Mouse (Mus musculus) NIH3T3 (cell line): Measurements from ENCODE around the gene Mbd3.

ENCODE experiments used
- DNase-seq: peaks from one replicate; pipeline ENCODE4 v3.0.0-alpha.2; 2012; ENCODE audit warnings: low read depth

Mbd3 gene

DNA sequence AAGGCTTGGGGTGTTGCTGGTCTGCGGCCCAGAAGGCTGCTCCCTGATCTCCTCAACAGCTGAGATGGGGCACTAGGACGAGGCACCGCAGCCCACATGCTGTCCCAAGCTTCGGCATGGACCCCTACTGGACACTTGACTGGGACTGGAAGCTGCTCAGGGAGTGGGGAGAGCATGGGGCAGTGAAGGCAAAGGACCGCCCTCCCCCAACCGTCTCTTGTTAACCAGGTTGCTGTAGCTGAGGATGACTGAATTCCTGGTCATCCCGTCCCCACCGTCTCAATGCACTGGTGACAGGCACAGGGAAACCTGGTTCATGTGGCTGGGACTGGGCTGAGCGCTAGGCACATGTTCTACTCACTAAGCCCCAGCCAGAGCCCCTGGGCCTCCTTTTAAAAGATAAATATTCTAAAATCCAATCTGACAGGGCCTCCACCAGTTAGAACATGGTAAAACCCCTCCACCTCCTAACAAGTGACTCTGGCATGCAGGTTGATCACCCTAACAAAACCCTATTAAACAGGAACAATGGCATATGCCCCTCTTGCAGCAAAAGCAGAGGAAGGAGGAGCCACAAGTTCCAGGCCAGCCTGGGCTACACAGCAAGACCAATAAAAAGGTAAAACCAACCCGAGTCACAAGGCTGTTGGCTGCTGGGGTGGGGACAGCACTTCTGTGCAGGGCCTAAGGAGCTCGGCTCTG, 2.4 kb downstream of the Mbd3 start:
- DNase-seq = no peak

DNA sequence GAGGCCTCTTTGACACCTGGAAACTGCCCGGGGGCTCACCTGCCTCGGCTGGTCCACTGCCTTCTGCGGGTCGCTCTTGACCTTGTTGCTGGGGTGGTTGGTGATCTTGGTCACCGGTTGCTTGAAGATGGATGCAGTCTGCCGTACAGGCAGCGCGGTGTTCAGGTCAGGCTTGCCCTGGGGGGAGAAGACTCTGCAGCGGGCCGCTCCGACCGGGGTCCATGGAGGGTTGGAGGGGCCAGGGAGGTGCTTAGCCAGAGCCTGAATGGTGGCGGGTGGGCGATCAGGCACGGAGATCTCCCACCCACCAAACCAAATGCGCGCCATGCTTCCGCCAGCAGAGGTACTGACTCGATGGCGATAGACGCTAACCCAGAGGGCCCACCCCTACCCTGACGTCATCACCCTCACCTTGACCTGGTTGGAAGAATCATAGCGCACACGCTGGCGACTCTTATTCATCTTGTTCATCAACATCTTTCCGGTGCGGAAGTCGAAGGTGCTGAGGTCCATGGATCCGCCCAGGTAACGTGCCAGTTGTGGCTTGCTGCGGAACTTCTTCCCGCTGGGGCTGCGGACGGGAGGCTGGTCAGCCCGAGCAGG, 4.2 kb downstream of the Mbd3 start:
- DNase-seq = no peak

DNA sequence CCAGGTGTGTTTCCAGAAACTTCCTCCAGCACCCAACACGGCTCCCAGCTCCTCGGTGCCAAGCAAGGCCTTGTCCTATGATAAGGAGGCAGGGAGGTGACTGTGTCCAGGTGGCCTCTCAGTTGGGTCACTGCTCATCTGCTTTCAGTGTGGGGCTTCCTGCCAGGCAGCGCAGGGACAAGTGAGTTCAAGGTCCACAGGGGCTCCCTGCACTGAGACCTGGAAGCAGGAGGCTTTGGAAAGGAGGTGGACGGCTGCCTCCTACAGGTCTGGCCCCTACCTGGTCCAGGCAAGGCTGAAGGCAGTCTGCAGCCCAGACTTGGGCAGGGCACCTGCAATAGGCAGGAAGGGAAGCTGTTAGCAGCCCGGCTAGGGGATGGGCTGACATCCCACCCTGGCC, 6.7 kb downstream of the Mbd3 start:
- DNase-seq = no peak

DNA sequence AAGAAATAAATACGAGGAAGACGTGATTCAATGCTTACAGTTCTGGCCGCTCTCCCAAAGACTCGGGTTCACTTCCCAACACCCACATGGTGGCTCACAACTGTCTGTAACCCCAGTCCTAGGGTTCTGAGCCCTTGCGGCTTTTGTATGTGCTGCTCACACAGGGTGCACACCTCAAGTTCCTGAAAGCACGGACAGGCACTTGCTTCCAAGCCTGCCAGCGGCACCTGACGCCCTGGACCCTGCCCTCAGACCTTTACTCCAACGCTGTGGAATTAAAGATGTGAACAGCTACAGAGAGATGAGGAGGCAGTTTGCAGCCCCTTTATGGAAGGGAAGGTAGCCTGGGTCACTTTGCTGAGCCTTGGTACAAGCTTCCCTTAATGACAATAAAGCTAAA, 8.7 kb downstream of the Mbd3 start:
- DNase-seq = peak; percentile 58

DNA sequence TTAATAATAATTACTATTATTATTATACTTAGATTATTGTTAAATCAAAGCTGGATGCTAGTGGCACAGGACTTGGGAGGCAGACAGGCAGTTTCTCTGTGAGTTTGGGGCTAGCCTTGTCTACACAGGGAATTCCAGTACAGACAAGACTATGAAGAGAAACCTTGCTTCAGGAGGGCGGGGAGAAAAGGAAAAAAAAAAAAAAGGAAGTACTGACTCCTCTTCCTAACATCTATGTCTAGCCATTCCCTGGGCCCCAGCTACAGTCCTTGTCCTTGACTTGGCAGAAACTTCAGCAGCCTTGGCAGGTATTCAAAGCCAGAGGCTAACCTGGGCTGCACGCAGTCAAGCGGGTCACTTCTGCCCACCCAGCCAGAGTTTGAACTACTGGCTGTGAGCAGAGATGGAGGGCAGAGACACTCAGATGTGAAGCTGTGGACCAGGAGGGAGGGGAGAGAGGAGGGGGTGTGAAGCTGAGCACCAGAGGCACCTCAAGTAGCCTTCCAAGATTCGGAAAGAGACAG, 10.1 kb downstream of the Mbd3 start:
- no peak for DNase-seq

DNA sequence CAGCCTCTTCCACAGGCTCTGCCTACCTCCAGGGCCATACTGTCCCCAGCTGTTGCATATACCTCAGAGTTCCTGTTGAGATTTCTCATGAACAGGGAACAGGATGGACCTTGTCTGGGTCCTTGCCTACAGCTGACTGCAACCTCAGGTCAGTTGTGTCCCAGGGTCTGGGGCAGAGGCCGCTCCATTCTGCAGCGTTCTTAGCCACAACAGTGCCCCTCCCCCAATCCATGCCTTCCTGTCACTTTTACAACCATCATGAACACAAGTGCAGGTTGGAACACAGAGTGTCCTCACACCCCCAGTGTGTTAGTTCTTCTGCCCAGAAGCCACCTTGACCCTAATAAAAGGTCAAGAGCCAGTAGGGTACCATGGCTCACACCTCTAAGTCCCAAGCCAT, 10.6 kb downstream of the Mbd3 start:
- DNase-seq = no peak

DNA sequence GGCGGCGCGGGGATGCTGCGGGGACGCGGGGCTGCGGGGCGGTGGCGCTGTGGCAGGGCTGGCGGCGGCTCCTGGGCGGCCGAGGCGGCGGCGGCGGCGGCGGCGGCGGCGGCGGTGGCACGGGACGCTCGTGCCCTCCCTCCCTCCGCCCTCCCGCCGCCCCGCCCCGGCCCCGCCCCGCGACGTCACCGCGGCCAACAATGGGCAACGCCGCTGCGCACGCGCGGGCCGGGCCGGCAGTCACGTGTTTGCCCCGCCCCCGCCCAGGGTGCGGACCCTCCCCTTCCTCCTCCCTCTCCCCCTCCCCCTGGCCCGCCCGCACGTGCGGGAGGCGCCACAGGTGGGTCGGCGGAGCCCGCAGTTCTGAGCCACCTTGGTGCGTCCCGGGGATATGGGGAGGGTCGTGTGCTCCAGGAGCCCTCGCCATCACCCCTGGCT, 11.8 kb downstream of the Mbd3 start, which contains the start of gene Mex3d:
Gene Mex3d, minus strand, starts transcription at position 138 of the 438 bp plus-strand sequence.
- peak; percentile 97 for DNase-seq

DNA sequence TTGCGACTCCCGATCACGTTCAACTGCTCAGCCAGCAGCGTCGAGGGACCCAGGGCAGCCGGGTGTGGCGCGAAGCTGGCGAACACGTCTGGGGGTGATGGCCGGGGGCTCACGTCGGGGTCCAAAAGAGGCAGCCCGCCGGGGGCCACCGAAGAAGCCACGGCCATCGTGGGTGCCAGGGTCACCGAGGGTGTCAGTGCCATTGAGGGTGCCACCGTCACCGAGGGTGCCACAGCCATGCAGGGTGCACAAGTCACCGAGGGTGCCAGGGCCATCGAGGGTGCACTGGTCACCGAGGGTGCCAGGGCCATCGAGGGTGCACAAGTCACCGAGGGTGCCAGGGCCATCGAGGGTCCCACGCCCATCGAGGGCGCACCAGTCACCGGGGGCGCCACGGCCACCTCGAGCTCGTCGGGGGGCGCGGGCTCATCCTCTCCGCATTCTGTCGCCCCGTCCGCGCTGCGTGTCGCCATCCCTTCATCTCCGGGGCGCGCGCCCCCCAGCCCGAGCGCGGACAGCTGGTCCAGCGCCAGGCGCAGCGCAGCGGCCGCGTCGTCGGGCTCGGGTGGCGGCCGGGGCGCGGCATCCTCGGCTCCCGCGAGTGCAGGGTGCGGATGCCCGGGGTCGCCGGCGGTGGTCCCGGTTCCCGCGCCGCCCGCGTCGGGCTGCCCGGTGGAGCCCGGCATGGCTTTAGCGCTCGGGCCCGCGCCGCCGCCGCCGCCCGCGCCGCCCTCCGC, 12.4 kb downstream of the Mbd3 start:
- DNase-seq = peak; percentile 41

DNA sequence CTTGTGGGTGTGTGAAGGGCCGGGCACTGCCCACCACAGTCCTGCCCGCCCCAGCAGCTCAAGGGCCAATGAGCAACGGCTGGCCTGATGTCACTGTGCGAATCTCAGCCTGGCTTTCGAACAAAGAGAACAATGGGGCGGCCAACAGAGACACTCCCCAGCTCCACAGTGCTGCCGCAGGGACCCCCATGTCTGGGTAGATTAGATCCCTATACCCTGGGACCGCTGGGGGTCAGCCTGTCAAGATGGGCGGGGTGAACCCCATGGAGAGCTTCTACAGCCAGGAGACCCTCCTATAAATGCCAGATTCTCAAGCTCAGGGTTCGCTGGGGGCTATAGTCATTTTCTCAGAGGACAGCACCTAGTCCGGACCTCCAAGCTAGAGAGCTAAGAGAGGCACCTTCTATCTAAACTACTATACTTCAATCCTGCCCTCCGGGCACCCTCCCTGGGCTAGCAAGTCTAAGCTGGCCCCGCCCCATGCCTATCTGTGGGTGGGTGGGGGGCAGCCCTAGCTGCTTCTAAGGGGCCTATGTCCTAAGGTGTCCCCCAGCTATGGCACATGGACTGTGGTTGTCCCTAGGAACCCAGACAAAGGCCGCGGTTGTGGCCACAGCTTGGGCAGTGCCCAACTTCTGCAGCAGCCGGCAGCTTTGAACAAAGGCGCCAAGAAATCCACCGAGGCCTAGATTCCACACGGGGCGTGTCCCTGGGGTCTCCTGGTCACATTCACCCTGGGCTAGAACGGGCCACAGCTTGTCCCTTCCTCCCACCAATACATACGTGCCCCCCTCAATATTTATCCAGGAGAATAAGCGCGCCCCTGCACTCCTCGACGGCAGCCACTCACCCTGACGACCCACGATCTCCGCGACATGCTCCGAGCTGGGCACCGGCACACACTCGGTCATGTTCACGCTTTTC, 13.3 kb downstream of the Mbd3 start:
- DNase-seq = peak; percentile 71

DNA sequence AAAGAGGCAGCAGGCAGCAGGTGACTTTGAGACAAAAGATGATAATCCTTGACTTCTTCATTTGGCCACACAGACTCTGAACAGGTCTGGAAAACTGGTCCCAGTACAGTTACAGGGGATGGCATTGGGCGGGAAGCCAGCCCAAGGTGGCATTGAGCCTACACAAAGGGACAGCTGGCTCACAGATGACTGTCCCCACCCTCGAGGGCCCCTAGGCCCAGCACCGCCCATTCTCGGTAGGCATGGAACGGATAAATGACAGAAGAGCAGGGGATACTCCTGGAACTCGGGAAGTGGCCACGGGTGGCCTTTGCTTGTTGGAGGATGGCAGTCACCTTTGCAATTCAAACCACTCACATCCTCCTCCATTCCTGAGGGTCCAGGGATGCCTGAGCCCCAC, 14.0 kb downstream of the Mbd3 start:
- no peak for DNase-seq

DNA sequence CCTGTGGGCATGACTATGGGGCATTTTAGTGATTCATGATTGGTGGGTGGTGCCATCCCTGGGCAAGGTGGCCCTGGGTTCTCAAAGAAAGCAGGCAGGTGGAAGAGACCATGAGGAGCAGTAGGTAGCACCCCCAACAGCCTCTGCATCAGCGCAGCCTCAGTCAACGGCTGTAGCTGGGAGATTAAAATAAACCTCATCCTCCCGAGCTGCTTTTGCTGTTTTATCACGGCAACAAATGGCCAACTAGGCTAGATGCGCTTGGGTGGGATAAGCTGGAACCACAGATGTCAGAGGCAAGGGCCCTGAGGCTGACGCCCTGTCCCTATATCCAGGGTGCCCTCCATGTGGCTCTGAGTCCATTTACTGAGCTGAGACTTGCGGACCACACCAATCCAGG, 14.6 kb downstream of the Mbd3 start:
- DNase-seq = no peak

DNA sequence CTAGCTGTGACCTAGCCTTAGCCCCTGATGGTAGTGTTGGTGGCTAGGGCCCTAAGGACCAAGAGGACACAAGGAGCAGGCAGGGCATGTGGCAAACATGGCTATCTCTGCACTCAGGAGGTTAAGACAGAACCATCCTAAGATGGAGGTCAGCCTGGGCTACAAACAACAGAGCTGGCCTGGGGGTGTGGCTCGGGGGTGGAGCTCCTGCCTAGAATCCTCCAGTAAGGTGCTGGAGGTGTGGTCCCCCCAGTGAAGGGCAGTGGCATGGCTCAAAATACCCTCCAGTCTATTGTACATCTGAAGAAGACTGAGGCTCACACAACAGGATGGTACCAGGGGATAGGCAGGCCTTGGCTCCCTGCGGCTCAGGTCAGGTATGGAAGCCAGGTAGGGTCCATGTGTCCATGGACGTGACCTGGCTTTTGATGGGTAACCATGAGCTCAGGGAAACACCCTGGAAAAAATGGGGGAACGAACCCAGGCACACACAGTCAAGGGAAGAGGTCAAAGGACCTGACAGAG, 15.2 kb downstream of the Mbd3 start:
- DNase-seq = peak; percentile 31

DNA sequence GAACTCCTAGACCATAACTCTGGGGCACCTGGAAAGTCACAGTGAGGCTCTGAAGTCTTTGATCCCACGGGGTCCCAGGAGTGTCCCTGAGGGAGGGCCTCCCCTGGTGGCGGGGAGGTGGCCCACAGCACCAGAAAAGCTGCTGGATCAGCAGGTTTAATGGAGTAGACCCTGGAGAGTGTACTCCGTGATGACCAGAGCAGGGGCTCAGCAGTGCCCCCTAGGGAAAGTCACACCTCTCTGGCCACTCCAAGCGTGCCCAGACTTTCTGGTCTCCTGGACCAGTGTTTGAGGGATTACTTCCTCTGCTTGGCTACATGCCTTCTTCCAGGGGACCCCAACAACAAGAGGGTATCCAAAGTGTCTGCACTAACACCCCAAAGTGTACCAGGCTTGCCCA, 15.9 kb downstream of the Mbd3 start:
- no peak for DNase-seq

DNA sequence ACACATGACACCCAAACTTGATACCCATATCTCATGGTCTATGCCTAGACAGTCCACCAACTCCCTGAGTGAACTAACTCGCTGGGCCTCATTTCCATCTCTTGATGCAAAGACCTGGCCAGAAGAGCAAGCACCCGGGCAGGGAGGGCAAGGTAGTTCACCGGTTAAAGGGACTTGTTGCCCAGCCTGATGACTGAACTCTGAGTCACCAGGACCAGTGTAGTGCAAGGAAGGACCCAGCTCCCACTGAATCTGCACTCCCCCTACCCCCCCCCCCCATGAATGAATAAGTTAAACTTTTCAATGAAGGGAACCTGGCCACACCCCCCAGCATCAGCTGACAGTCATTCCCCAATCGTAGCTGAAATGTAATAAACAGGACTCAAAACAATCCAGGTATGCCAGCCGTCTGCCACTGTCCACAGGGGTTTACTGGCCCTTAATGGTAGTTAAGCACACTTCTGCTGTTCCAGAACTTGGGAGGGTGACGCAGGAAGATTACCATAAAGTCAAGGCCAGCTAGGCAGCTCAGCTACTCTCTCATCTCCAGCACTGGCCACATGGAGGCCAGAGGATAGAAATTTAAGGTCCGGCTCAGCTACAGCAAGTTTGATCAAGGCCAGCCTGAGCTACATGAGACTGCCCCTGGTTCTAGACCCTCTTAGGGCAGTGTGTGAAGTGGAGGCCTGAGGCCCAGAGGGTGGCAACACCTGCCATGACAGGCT, 16.5 kb downstream of the Mbd3 start:
- no peak for DNase-seq

DNA sequence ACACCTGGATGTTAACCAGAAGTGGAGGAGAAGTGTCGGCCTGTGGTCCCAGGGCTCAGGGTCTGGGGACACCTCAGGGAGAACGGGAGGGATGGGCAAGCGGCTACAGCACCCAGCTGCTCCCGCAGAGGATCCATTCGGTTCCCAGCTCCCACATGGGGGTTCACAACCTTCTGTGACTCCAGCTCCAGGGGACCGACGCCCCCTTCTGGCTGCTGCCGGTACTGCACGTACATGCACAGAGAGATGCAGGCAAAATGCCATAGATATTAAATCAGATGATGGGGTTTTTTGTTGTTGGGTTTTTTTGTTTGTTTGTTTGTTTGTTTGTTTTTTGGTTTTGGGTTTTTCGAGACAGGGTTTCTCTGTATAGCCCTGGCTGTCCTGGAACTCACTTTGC, 21.6 kb downstream of the Mbd3 start:
- DNase-seq = no peak

DNA sequence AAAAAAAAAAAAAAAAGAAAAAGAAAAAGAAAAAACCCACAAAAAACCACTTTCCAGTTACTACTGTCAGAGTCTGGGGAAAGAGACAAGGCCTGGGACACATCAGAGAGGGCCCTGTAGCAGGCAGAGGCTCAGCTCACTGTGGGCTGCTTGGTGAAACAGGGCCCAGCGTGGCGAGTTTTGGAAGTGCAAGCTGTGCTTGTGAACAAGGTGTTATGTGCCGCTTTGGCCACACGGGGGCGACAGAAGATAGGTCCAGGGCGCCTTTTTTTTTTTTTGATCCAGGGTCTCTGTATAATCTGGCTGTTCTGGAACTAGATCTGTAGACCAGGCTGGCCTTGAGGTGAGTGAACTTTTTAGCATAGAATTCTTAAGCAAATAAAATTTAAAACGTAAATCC, 23.2 kb downstream of the Mbd3 start:
- DNase-seq = peak; percentile 99

DNA sequence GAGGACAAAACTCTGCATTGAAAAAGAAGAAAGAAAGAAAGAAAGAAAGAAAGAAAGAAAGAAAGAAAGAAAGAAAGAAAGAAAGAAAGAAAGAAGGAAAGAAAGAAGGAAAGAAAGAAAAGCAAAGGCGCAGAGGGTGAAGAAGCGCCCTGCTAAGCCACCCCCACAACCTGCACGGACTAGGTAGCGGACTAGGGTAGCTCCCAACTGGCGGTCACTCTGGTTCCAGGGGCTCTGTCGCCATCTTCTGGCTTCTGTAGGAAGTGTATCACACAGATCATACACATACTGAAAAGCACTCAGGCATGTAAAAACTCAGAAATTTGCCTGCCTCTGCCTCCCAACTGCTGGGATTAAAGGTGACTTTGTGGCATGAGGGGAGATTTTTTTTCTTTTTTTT, 25.3 kb downstream of the Mbd3 start:
- DNase-seq = peak; percentile 70

DNA sequence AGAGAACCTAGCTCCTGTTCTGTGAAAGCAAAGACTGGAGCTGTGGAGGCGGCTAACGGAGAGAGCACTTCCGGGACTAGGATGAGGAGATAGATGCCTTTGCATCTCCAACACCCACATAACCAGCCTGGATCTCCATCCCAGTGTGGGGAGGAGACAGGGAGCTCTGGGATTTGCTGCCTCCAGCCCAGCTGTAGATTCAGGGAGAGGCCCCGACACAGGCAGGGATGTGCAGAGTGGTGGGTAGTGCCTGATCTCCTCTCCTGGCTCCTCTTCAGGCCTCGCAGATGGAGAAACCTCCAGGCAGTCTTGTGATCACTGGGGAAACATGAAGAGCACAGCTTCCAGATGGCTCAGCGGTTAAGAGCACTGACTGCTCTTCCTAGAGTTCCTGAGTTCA, 26.6 kb downstream of the Mbd3 start:
- DNase-seq = no peak

DNA sequence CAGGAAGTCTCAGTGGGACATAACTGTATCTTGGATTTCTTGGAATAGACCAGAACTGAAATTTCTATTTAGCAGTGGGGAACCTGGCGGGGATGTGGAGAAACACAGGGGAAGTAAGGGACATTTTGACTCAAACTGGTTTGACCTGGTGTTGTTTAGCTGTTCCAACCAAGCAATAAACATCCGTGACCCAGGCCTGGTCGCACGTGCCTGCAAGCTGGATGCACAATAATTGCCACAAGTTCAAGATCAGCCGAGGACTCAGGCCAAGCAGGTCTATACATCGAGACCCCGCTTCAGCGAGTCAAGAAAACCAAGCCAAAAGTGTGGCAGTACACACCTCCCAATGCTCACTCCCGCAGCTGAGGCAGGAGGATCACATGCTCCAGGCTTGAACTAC, 27.4 kb downstream of the Mbd3 start:
- no peak for DNase-seq

DNA sequence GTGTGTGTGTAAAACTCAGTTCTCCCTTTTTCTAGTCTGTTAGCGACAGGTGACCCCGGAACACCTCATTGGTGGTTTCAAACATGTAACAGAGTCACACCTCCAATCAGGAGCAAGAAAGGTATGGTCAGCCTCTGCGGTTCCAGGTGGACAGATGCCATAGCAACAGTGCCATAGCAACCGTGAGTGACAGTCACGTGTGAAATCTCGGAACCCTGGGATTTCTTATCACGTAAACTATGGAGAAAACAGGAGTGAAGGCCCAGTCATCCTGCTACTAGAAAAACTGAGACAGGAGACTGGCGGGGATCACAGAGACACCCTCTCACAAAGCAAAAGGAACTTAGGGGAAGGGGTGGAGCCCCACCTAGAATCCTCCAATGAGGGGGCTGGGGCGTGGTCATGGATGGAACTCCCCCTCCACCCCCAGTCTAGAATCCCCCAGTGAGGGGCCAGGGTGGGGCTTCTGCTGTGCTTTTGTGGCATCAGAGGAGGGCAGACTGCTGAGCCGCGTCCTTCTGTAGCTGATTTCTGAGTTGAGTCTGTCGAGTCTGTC, 27.9 kb downstream of the Mbd3 start:
- peak; percentile 67 for DNase-seq
